Mouse (Mus musculus) ZHBTc4 (cell line): ENCODE measurements around the gene Stk33.

Experiments
- DNase-seq: peaks from one replicate; pipeline ENCODE4 v3.0.0-alpha.2; 2011; ENCODE audit warnings: low read depth, low spot score

Stk33 gene

GRCm38 (mm10) chr7:109357877-109358276 is 81.0 kb downstream of the Stk33 start:
- DNase-seq = no peak

- DNase-seq = no peak
Observed at GRCm38 (mm10) chr7:109347241-109347640, 91.6 kb downstream of the Stk33 start.

GRCm38 (mm10) chr7:109331722-109332121 is 107.2 kb downstream of the Stk33 start:
- DNase-seq = no peak

- DNase-seq = no peak
Observed at GRCm38 (mm10) chr7:109328772-109329171, 110.1 kb downstream of the Stk33 start.

- no peak for DNase-seq
Observed at GRCm38 (mm10) chr7:109326813-109327212, 112.1 kb downstream of the Stk33 start.

- no peak for DNase-seq
Observed at GRCm38 (mm10) chr7:109325731-109326130, 113.2 kb downstream of the Stk33 start.

GRCm38 (mm10) chr7:109325169-109325568 is 113.7 kb downstream of the Stk33 start:
- DNase-seq = no peak

- no peak for DNase-seq
Observed at GRCm38 (mm10) chr7:109309506-109309905, 129.4 kb downstream of the Stk33 start.

- DNase-seq = no peak
Observed at GRCm38 (mm10) chr7:109295807-109296206, 143.1 kb downstream of the Stk33 start.

- no peak for DNase-seq
Observed at GRCm38 (mm10) chr7:109295351-109295750, 143.5 kb downstream of the Stk33 start.

- peak; percentile 13 for DNase-seq
Observed at GRCm38 (mm10) chr7:109290501-109290900, 148.4 kb downstream of the Stk33 start.

GRCm38 (mm10) chr7:109289106-109289505 is 149.8 kb downstream of the Stk33 start:
- no peak for DNase-seq

- no peak for DNase-seq
Observed at GRCm38 (mm10) chr7:109282106-109282505, 156.8 kb downstream of the Stk33 start.

- DNase-seq = peak; percentile 86
Observed at GRCm38 (mm10) chr7:109276622-109277021, 162.3 kb downstream of the Stk33 start.

GRCm38 (mm10) chr7:109275901-109276300 is 163.0 kb downstream of the Stk33 start:
- no peak for DNase-seq

GRCm38 (mm10) chr7:109275151-109275550 is 163.7 kb downstream of the Stk33 start:
- DNase-seq = no peak

- DNase-seq = no peak
Observed at GRCm38 (mm10) chr7:109274289-109274688, 164.6 kb downstream of the Stk33 start.

- DNase-seq = no peak
Observed at GRCm38 (mm10) chr7:109269046-109269445, 169.8 kb downstream of the Stk33 start.

- DNase-seq = no peak
Observed at GRCm38 (mm10) chr7:109267370-109267769, 171.5 kb downstream of the Stk33 start.

GRCm38 (mm10) chr7:109266181-109266580 is 172.7 kb downstream of the Stk33 start:
- DNase-seq = no peak

GRCm38 (mm10) chr7:109265606-109266005 is 173.3 kb downstream of the Stk33 start:
- no peak for DNase-seq

GRCm38 (mm10) chr7:109255506-109256352 is 183.2 kb downstream of the Stk33 start:
- DNase-seq = peak; percentile 78

GRCm38 (mm10) chr7:109251418-109251817 is 187.5 kb downstream of the Stk33 start:
- no peak for DNase-seq
